Mouse (Mus musculus) neutrophil, adult 83 days (primary cell): ENCODE data around the gene Mlh1. TPM values are rescaled to one million over a fixed set of nuclear protein-coding genes. Genes with fewer than 3 reads are reported as not detected.

ENCODE experiments used
- total RNA-seq, 2 experiments: library from RNA; stranded (reverse); gene quantifications; one replicate each; pipeline ENCODE4 v1.2.4; 2023

Gene Mlh1
- 10 to 100 TPM; 13.6 to 19.6 TPM for total RNA-seq

GRCm38 (mm10) chr9:111271434-111272160 lies at the start of gene Mlh1, which contains the start of gene Epm2aip1:
Gene Mlh1 (minus strand): TSS chr9:111271791.
Gene Epm2aip1 (plus strand): TSS chr9:111271929.

DNA sequence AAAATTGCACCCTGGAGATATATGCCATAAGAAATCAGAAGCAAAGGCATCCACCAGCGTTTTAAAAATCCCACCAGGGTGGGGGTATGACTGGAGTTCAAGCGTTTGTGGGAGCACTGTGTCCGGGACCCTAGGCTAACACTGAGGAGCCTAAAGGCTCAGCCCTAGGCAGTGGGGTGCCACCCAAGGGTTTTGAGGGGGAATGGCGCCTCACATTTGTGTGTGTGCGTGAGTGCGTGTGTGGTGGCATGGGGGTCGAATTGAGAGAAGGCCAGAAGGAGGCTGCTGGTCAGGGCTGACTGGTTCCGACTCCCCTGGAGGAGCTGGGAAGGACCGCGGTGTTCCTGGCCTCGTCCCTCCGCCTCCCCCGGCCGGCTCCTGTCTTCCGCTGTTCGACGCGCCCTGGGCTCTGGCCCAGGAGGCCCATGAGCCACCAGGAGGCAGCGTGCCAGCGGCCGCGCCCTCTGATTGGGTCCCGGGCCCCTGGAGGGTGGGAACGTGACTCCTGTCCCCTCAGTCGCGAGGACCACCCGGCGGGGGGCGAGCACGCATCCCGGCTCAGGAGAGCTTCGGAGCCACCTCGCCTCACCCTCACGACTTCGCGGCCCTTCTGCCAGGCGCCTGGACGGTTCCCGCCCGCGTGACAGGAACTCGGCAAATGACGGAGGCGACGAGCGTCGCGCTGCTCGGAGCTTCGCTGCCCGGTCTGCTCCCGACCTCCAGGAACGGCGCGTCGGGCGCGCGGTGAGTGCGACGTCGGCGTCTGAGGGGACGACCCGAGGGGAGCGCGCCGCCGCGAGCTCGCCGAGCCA lies 39.6 kb upstream of the Mlh1 start, which contains the start of gene Trank1:
Trank1 (plus strand) TSS at position 709 of the 812 bp plus-strand sequence.

Other genes starting within 250 kb of the Mlh1 start
- gene Ccrl2, start 214.3 kb downstream of the Mlh1 start, total RNA-seq, result 100 to 1,000 TPM in 1 of 2 experiments, 10 to 100 TPM in 1; 86.9 to 116 TPM
- 100 to 1,000 TPM in 1 of 2 experiments, 10 to 100 TPM in 1; 92.2 to 112 TPM for gene Lrrfip2, start 154.2 kb downstream of the Mlh1 start, total RNA-seq
- 10 to 100 TPM; 11.1 to 13.4 TPM for gene Epm2aip1, start 138 bp upstream of the Mlh1 start, total RNA-seq
- not detected for gene Trank1, start 39.9 kb upstream of the Mlh1 start, total RNA-seq
- gene Dclk3, start 167.3 kb upstream of the Mlh1 start, total RNA-seq, result not detected